Mouse (Mus musculus) kidney, adult 9 months (tissue): ENCODE data around the gene Tspan9.

Experiments used
- DNase-seq: peaks from one replicate; pipeline ENCODE4 v3.0.0; 2022

Tspan9 gene

GRCm38 (mm10) chr6:128132581-128132980 is 10.8 kb downstream of the Tspan9 start:
- DNase-seq, result peak; percentile 19

GRCm38 (mm10) chr6:128131390-128131789 is 12.0 kb downstream of the Tspan9 start:
- DNase-seq, result peak; percentile 7

GRCm38 (mm10) chr6:128130686-128131085 is 12.7 kb downstream of the Tspan9 start:
- DNase-seq, result no peak

- DNase-seq, result no peak
These were observed 14.0 kb downstream of the Tspan9 start for GRCm38 (mm10) chr6:128129382-128129781.

- no peak for DNase-seq
These were observed 16.1 kb downstream of the Tspan9 start for GRCm38 (mm10) chr6:128127312-128127711.

- no peak for DNase-seq
These were observed 16.5 kb downstream of the Tspan9 start for GRCm38 (mm10) chr6:128126876-128127275.

- peak; percentile 80 for DNase-seq
These were observed 17.9 kb downstream of the Tspan9 start for GRCm38 (mm10) chr6:128125464-128125863.

- DNase-seq, result peak; percentile 82
These were observed 19.0 kb downstream of the Tspan9 start for GRCm38 (mm10) chr6:128124222-128124971.

- no peak for DNase-seq
These were observed 21.3 kb downstream of the Tspan9 start for GRCm38 (mm10) chr6:128122127-128122526.

GRCm38 (mm10) chr6:128121691-128122090 is 21.7 kb downstream of the Tspan9 start:
- peak; percentile 67 for DNase-seq

- DNase-seq, result no peak
These were observed 22.6 kb downstream of the Tspan9 start for GRCm38 (mm10) chr6:128120806-128121205.

- DNase-seq, result peak; percentile 80
These were observed 24.6 kb downstream of the Tspan9 start for GRCm38 (mm10) chr6:128118670-128119230.

- no peak for DNase-seq
These were observed 26.4 kb downstream of the Tspan9 start for GRCm38 (mm10) chr6:128116836-128117542.

GRCm38 (mm10) chr6:128116344-128116743 is 27.1 kb downstream of the Tspan9 start:
- no peak for DNase-seq

GRCm38 (mm10) chr6:128115121-128115520 is 28.3 kb downstream of the Tspan9 start:
- no peak for DNase-seq

- peak; percentile 73 for DNase-seq
These were observed 30.8 kb downstream of the Tspan9 start for GRCm38 (mm10) chr6:128112605-128113004.

GRCm38 (mm10) chr6:128111784-128112183 is 31.6 kb downstream of the Tspan9 start:
- DNase-seq, result no peak

- DNase-seq, result peak; percentile 96
These were observed 34.9 kb downstream of the Tspan9 start for GRCm38 (mm10) chr6:128108324-128109035.

GRCm38 (mm10) chr6:128107698-128108097 is 35.7 kb downstream of the Tspan9 start:
- no peak for DNase-seq

GRCm38 (mm10) chr6:128106154-128106553 is 37.2 kb downstream of the Tspan9 start:
- DNase-seq, result no peak

- peak; percentile 87 for DNase-seq
These were observed 38.6 kb downstream of the Tspan9 start for GRCm38 (mm10) chr6:128104712-128105324.

- DNase-seq, result peak; percentile 17
These were observed 39.5 kb downstream of the Tspan9 start for GRCm38 (mm10) chr6:128103874-128104273.
